19 mouse cellular contexts compared by ENCODE assay signal in the genomic region with DNA sequence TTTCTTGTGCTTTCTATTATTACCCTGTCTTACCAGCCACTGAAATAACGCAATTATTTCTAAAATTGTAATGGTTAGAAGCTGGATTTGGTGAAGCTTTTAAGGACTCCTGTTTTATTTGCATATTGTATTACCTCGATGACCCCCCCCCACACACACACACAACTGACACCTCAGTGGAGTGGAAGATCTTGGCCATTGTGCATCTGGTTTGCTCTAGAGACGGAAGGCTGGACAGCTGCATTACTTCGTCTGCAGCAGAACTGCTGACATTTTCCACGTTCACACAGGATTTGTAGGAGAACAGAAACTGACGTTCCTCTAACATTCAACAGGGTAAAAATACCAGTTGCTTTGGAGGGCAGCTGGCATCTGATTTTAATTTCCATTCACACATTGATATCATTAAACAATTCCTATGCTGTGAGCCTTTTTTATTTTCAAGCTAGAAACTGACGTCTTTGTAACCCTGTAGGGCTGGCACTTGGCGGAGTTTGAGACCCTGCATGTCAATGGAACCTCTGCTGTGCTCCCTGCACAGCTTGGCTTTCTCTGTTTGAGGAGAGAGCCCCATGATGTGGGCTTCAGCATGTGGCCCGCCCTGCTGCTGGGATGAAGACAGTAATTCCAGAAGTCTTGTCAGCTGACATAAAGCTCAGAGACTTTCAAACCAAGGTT. TPM values are rescaled to one million over a fixed set of nuclear protein-coding genes. Genes with fewer than 3 reads are reported as not detected.
DNase-seq lines count a peak whose midpoint lies in the region; ATAC-seq and TF ChIP-seq lines count a peak whose summit lies in the region.
"Had no signal": no experiment of that assay in that cellular context is flagged by ENCODE, and none has a peak within 500 bp of the region (broad histone marks: within the 10 kb centered on the region; RNA-seq: fewer than 3 reads in every experiment).

No protein-coding gene starts in this region.

- DNase-seq in forebrain, embryonic 11.5 days (ENCODE audit: low spot score): no peak
- DNase-seq in limb, embryonic 11.5 days (ENCODE audit: low spot score): no peak
- no peak for DNase-seq in limb, embryonic 10.5 days (ENCODE audit: low spot score)
- DNase-seq in midbrain, postnatal 0 days (ENCODE audit: low spot score): peak; percentile 6
- no peak for DNase-seq in left cerebral cortex, adult 8-10 months (ENCODE audit: low spot score in 2 of 2)
- no peak for DNase-seq in spleen, postnatal 4 days (ENCODE audit: low spot score in 2 of 2)
- DNase-seq: adrenal gland, adult 8-10 months; cerebellum, postnatal 10 days; kidney, adult 8-10 months; lung, adult 18-20 months; right cerebral cortex, adult 18-20 months; thymus, adult 18-20 months had no signal

- peaks cover 9% of the 10 kb centered on the region; the same call in 1 of the 2 replicates for H3K4me1 ChIP-seq in forebrain, embryonic 13.5 days
- H3K4me1 ChIP-seq in forebrain, embryonic 11.5 days (replicated peaks; ENCODE audit: control insufficient read depth, insufficient read depth, low read length): no peaks in the 10 kb centered on the region
- H3K4me1 ChIP-seq in limb, embryonic 11.5 days (ENCODE audit: control insufficient read depth, insufficient read depth, low read length): no peaks in the 10 kb centered on the region
- H3K4me1 ChIP-seq in limb, embryonic 10.5 days: peaks cover 10% of the 10 kb centered on the region; the same call in 1 of the 2 replicates
- H3K4me1 ChIP-seq in forebrain, embryonic 15.5 days: peaks cover 12% of the 10 kb centered on the region
- 0 out of 2 replicates have a peak, but pooled peaks cover 9% of the 10 kb centered on the region for H3K4me1 ChIP-seq in midbrain, postnatal 0 days (ENCODE audit: insufficient read depth, low read length)

- H3K9me3 ChIP-seq in forebrain, embryonic 13.5 days (replicated peaks): no peaks in the 10 kb centered on the region; the same call in 1 of the 2 replicates
- no peaks in the 10 kb centered on the region for H3K9me3 ChIP-seq in forebrain, embryonic 11.5 days (ENCODE audit: control insufficient read depth, low read length)
- no peaks in the 10 kb centered on the region for H3K9me3 ChIP-seq in limb, embryonic 11.5 days (ENCODE audit: control insufficient read depth, low read length)
- no peaks in the 10 kb centered on the region for H3K9me3 ChIP-seq in limb, embryonic 10.5 days (replicated peaks)
- H3K9me3 ChIP-seq in forebrain, embryonic 15.5 days: no peaks in the 10 kb centered on the region
- no peaks in the 10 kb centered on the region for H3K9me3 ChIP-seq in midbrain, postnatal 0 days (ENCODE audit: low read length)

- ATAC-seq in forebrain, embryonic 13.5 days: peak; percentile 75
- ATAC-seq in forebrain, embryonic 11.5 days (replicated peaks; ENCODE audit: low FRiP score): no peak
- 0 out of 2 replicates have a peak, but pooled peaks have one; percentile 49 for ATAC-seq in limb, embryonic 11.5 days (ENCODE audit: insufficient number of reproducible peaks, low FRiP score, low TSS enrichment, low read depth)
- ATAC-seq in forebrain, embryonic 15.5 days (replicated peaks): peak; percentile 77
- ATAC-seq in midbrain, postnatal 0 days (ENCODE audit: low FRiP score): no peak

- TF ChIP-seq CTCF in midbrain, postnatal 0 days (IDR thresholded peaks at IDR 0.05): no peak

- no peak overlapping the region for H3K27ac ChIP-seq in forebrain, embryonic 13.5 days
- H3K27ac ChIP-seq in forebrain, embryonic 11.5 days (ENCODE audit: low read depth, low read length): no peak overlapping the region
- H3K27ac ChIP-seq in limb, embryonic 11.5 days (replicated peaks; ENCODE audit: low read depth, low read length): no peak overlapping the region
- no peak overlapping the region for H3K27ac ChIP-seq in limb, embryonic 10.5 days
- H3K27ac ChIP-seq in forebrain, embryonic 15.5 days (replicated peaks): no peak overlapping the region
- H3K27ac ChIP-seq in midbrain, postnatal 0 days (ENCODE audit: low read depth, low read length): no peak overlapping the region
- H3K27ac ChIP-seq: layer of hippocampus, adult 2 months had no signal

- no peaks in the 10 kb centered on the region for H3K27me3 ChIP-seq in forebrain, embryonic 13.5 days
- no peaks in the 10 kb centered on the region for H3K27me3 ChIP-seq in forebrain, embryonic 11.5 days (ENCODE audit: control insufficient read depth, insufficient read depth, low read length)
- no peaks in the 10 kb centered on the region for H3K27me3 ChIP-seq in limb, embryonic 11.5 days (ENCODE audit: control insufficient read depth, insufficient read depth, low read length)
- no peaks in the 10 kb centered on the region for H3K27me3 ChIP-seq in limb, embryonic 10.5 days (ENCODE audit: low read depth, poor library complexity, severe bottlenecking)
- H3K27me3 ChIP-seq in forebrain, embryonic 15.5 days: no peaks in the 10 kb centered on the region
- H3K27me3 ChIP-seq in midbrain, postnatal 0 days (ENCODE audit: insufficient read depth, low read length): no peaks in the 10 kb centered on the region

- no peak overlapping the region for H3K4me2 ChIP-seq in forebrain, embryonic 13.5 days
- H3K4me2 ChIP-seq in forebrain, embryonic 11.5 days (ENCODE audit: low read depth, low read length, severe bottlenecking): no peak overlapping the region
- no peak overlapping the region for H3K4me2 ChIP-seq in limb, embryonic 11.5 days (ENCODE audit: low read depth, severe bottlenecking)
- H3K4me2 ChIP-seq in forebrain, embryonic 15.5 days (replicated peaks): no peak overlapping the region
- H3K4me2 ChIP-seq in midbrain, postnatal 0 days (ENCODE audit: low read depth, low read length, poor library complexity, severe bottlenecking): no peak overlapping the region

- no peak overlapping the region for H3K9ac ChIP-seq in forebrain, embryonic 13.5 days
- H3K9ac ChIP-seq in forebrain, embryonic 11.5 days (ENCODE audit: low read length): no peak overlapping the region
- H3K9ac ChIP-seq in limb, embryonic 11.5 days (ENCODE audit: low read length): no peak overlapping the region
- no peak overlapping the region for H3K9ac ChIP-seq in forebrain, embryonic 15.5 days (replicated peaks)
- no peak overlapping the region for H3K9ac ChIP-seq in midbrain, postnatal 0 days (replicated peaks; ENCODE audit: low read length, poor library complexity, severe bottlenecking)

- H3K4me3 ChIP-seq in forebrain, embryonic 13.5 days: no peak overlapping the region
- H3K4me3 ChIP-seq in forebrain, embryonic 11.5 days (ENCODE audit: low read depth, low read length): no peak overlapping the region
- H3K4me3 ChIP-seq in limb, embryonic 11.5 days (ENCODE audit: low read depth, low read length): no peak overlapping the region
- H3K4me3 ChIP-seq in limb, embryonic 10.5 days: no peak overlapping the region
- no peak overlapping the region for H3K4me3 ChIP-seq in forebrain, embryonic 15.5 days
- H3K4me3 ChIP-seq in midbrain, postnatal 0 days (ENCODE audit: low read depth, low read length): no peak overlapping the region
- H3K4me3 ChIP-seq: layer of hippocampus, adult 2 months; myocyte had no signal

- no peaks in the 10 kb centered on the region for H3K36me3 ChIP-seq in forebrain, embryonic 13.5 days (ENCODE audit: poor library complexity, severe bottlenecking)
- no peaks in the 10 kb centered on the region for H3K36me3 ChIP-seq in forebrain, embryonic 11.5 days (ENCODE audit: control insufficient read depth, insufficient read depth, low read length)
- H3K36me3 ChIP-seq in limb, embryonic 11.5 days (ENCODE audit: control insufficient read depth, insufficient read depth, low read length): no peaks in the 10 kb centered on the region
- no peaks in the 10 kb centered on the region for H3K36me3 ChIP-seq in limb, embryonic 10.5 days
- H3K36me3 ChIP-seq in forebrain, embryonic 15.5 days: no peaks in the 10 kb centered on the region
- no peaks in the 10 kb centered on the region for H3K36me3 ChIP-seq in midbrain, postnatal 0 days (ENCODE audit: insufficient read depth, low read length)

- 40% methylated on average over 9 of the region's 9 CpGs for WGBS in forebrain, embryonic 13.5 days
- 60% methylated on average over 9 of the region's 9 CpGs for WGBS in forebrain, embryonic 11.5 days
- WGBS in limb, embryonic 11.5 days: 52% methylated on average over 9 of the region's 9 CpGs
- WGBS in limb, embryonic 10.5 days: 65% methylated on average over 9 of the region's 9 CpGs
- WGBS in forebrain, embryonic 15.5 days: 30% methylated on average over 9 of the region's 9 CpGs
- 33% methylated on average over 9 of the region's 9 CpGs for WGBS in midbrain, postnatal 0 days

RNA-seq across cellular contexts. Expression of a gene that starts 28.3 kb away (rescaled TPM):
- polyA plus RNA-seq in forebrain, embryonic 13.5 days (2015; fragmentation: Nextera tagmentation; extraction: Ambion mirVana): 0.15 and 0.16 TPM in 2 replicates
- 0.36 TPM in 1 of 2 replicates, not detected in the other for polyA plus RNA-seq in forebrain, embryonic 11.5 days (2014; fragmentation: Nextera tagmentation; extraction: Ambion mirVana)
- polyA plus RNA-seq in limb, embryonic 11.5 days (2014; fragmentation: Nextera tagmentation; extraction: Ambion mirVana): 0.12 TPM in 1 of 2 replicates, not detected in the other
- polyA plus RNA-seq in limb, embryonic 10.5 days (2016; fragmentation: Nextera tagmentation; extraction: Ambion mirVana): 0.24 and 0.38 TPM in 2 replicates
- 0.45 TPM in 1 of 2 replicates, not detected in the other for polyA plus RNA-seq in forebrain, embryonic 15.5 days (2015; fragmentation: Nextera tagmentation; extraction: Ambion mirVana)
- not detected in 2 replicates for total RNA-seq in midbrain, postnatal 0 days (2014; rRNA removed)
- 0.29 and 0.39 TPM in 2 replicates for polyA plus RNA-seq in midbrain, postnatal 0 days (2015; fragmentation: Nextera tagmentation; extraction: Ambion mirVana)
- total RNA-seq in left cerebral cortex, adult 8-10 months (2022): under 1 TPM in 3 of 4 experiments, not detected in 1; 0.55 to 0.79 (median 0.74) TPM
- total RNA-seq: adrenal gland, adult 8-10 months; gastrocnemius, adult 18-20 months; hematopoietic stem cell, adult 5-6 weeks; layer of hippocampus, adult 2 months had no signal
- polyA plus RNA-seq: myocyte; spleen, adult 2 months had no signal

Comparison
In these comparisons a context has a peak if more than half of its experiments do, and no peak if none do; other contexts are left out.
1. ATAC-seq: peak in forebrain, embryonic 13.5 days (single experiment), limb, embryonic 11.5 days (single experiment) and forebrain, embryonic 15.5 days (single experiment); none in forebrain, embryonic 11.5 days (single experiment) and midbrain, postnatal 0 days (single experiment).